Mouse (Mus musculus): Measurements from ENCODE around the gene Olfr809. TPM values are rescaled to one million over a fixed set of nuclear protein-coding genes. Genes with fewer than 3 reads are reported as not detected.

Olfr809 gene
- total RNA-seq (2021): not detected
- long read RNA-seq, experiment 1: 0 reads
- long read RNA-seq, experiment 2: 0 reads

GRCm38 (mm10) chr10:129774338-129774737, at the start of gene Olfr809:
Gene Olfr809, plus strand, starts transcription at chr10:129774638.
- DNase-seq (ENCODE audit: low spot score in 2 of 2): no peak

DNA sequence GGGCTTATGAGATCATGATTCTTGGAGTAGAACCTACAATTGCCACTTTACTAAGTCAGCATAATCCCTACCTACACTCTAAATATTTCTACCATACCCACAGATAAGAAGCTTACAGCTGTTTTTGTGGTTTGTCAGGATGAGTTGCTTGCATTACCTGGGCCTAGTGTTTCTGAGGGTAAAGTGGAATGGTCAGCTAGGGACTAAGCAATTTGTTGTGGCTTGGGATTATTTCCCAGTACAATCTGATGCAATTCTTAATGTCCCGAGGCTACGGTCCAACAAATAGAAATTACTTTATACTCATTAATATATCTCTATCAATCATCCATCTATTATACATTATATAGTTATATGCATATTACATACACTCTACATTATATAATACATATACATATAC, 45.2 kb upstream of the Olfr809 start, which contains the start of gene Olfr805:
Olfr805 (minus strand) TSS at position 101 of the 400 bp plus-strand sequence.
- DNase-seq (ENCODE audit: low spot score in 2 of 2): no peak

DNA sequence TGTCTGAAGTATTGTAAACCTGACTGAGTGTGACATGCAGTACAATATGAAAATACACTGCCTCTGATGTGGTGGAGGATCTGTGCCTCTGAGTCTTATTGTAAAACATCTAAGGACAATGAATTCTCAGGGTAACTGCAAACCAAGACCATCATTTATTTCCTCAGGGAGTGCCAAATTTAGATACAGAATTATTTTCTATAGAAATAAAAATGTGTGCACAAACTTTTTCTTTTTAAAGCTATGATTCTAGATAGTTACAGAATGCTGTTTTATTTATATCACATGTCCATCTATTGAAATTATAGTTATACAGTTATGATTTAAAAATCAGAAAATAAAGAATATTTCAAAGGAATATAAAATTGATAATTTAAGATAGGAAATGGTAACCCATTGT, 32.6 kb upstream of the Olfr809 start, which contains the start of gene Olfr806:
Olfr806 (minus strand) TSS at position 101 of the 400 bp plus-strand sequence.
- DNase-seq (ENCODE audit: low spot score in 2 of 2): no peak

DNA sequence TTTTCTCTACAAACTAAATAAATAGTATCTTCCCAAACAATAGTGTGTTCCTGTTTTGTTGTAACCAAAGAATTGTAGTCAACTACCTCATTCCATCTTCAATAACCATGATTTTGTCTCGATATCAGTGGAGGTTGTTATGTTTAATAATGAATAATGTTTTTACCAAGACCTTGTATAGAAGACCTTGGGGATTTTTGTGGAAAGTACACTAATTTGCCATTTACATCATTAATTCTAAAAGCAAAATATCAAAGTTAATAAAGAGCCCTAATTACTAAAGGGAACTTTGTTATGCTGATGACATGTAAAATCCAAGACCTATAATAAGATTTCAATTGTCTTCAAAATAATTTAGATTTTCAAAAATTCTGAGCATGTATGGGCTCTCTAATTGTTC, 16.7 kb upstream of the Olfr809 start, which contains the start of gene Olfr807:
Olfr807 (minus strand) TSS at position 101 of the 400 bp plus-strand sequence.
- no peak for DNase-seq (ENCODE audit: low spot score in 2 of 2)

- DNase-seq (ENCODE audit: low spot score in 2 of 2): no peak
Measured at GRCm38 (mm10) chr10:129765182-129765581, 9.3 kb upstream of the Olfr809 start, which contains the start of gene Olfr808. Gene Olfr808, plus strand, starts transcription at chr10:129765482.

- DNase-seq (ENCODE audit: low spot score in 2 of 2): no peak
Measured at GRCm38 (mm10) chr10:129778123-129778522, 3.7 kb downstream of the Olfr809 start.

DNA sequence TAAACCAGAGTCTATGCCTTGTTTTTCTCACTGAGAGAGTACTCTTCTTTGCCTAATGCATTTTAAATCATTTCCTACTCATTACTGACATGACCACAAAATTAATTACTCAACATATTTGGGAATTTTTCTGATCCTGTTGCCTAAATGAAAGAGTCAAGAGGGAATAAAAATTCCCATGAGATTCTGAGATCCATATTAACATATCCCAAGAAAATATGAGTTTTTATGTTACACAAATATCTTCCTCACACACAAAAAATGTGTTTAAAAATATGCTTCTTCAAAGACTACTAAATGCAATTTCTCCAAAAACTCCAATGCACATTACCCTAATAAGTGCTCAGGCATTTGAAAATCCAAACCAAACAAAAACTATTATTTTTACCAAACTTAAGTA, 20.4 kb downstream of the Olfr809 start, which contains the start of gene Olfr810:
Olfr810 (minus strand) TSS at position 101 of the 400 bp plus-strand sequence.
- DNase-seq (ENCODE audit: low spot score in 2 of 2): no peak

DNA sequence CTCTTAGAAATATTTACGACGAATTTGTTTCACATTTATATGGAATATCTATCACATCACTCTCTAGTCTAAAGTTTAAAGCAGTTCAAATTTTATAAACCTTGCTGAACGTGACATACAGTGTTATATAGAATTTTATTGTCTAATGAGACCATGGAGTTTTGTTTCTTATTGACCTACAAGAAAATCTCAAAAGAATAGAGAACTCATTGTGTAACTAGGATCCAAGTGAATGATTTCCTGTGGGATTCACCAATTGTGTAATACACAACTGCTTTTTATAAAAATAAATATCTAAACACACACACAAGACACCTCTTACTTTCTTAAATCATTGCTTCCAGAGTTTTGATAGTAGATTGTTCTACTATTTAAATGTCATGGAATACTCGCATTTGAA, 29.9 kb downstream of the Olfr809 start, which contains the start of gene Olfr811:
Olfr811 (minus strand) TSS at position 101 of the 400 bp plus-strand sequence.
- DNase-seq (ENCODE audit: low spot score in 2 of 2): no peak

Small RNA genes lying within 50 kb of the gene (microRNA-seq; reads per million reads assigned to microRNA genes)
- gene Gm24485: 0 reads per million in 2 experiments

Other genes with a start within 250 kb of the Olfr809 start
- gene Olfr792, start 235.5 kb upstream of the Olfr809 start, total RNA-seq (2021): not detected
- not detected for gene Olfr794, start 207.0 kb upstream of the Olfr809 start, total RNA-seq (2021)
- gene Olfr796, start 162.1 kb upstream of the Olfr809 start, total RNA-seq (2021): not detected
- gene Olfr798, start 146.7 kb upstream of the Olfr809 start, total RNA-seq (2021): not detected
- not detected for gene Olfr799, start 137.2 kb upstream of the Olfr809 start, total RNA-seq (2021)
- not detected for gene Olfr800, start 116.9 kb upstream of the Olfr809 start, total RNA-seq (2021)
- gene Olfr801, start 100.8 kb upstream of the Olfr809 start, total RNA-seq (2021): not detected
- under 1 TPM; 0.10 to 0.18 TPM for gene Olfr802, start 86.5 kb upstream of the Olfr809 start, total RNA-seq (2021)
- gene Olfr803, start 80.4 kb upstream of the Olfr809 start, total RNA-seq (2021): not detected
- not detected for gene Olfr804, start 71.4 kb upstream of the Olfr809 start, total RNA-seq (2021)
- not detected for gene Olfr805, start 45.3 kb upstream of the Olfr809 start, total RNA-seq (2021)
- gene Olfr806, start 32.7 kb upstream of the Olfr809 start, total RNA-seq (2021): not detected
- gene Olfr807, start 16.8 kb upstream of the Olfr809 start, total RNA-seq (2021): not detected
- gene Olfr808, start 9.2 kb upstream of the Olfr809 start, total RNA-seq (2021): not detected
- gene Olfr810, start 20.3 kb downstream of the Olfr809 start, total RNA-seq (2021): not detected
- not detected for gene Olfr811, start 29.8 kb downstream of the Olfr809 start, total RNA-seq (2021)
- gene Olfr812, start 71.5 kb downstream of the Olfr809 start, total RNA-seq (2021): not detected
- gene Olfr813, start 80.7 kb downstream of the Olfr809 start, total RNA-seq (2021): not detected
- not detected for gene Olfr814, start 105.2 kb downstream of the Olfr809 start, total RNA-seq (2021)
- not detected for gene Olfr815, start 131.2 kb downstream of the Olfr809 start, total RNA-seq (2021)
- not detected for gene Olfr816, start 141.0 kb downstream of the Olfr809 start, total RNA-seq (2021)
- gene Olfr818, start 174.5 kb downstream of the Olfr809 start, total RNA-seq (2021): not detected
- not detected for gene Olfr819, start 192.6 kb downstream of the Olfr809 start, total RNA-seq (2021)
- gene Olfr247, start 201.5 kb downstream of the Olfr809 start, total RNA-seq (2021): not detected
- gene Gm10310, start 210.4 kb downstream of the Olfr809 start, total RNA-seq (2021): not detected
- gene Olfr820, start 238.0 kb downstream of the Olfr809 start, total RNA-seq (2021): not detected